Mouse (Mus musculus): ENCODE measurements around the gene Doc2a. TPM values are rescaled to one million over a fixed set of nuclear protein-coding genes. Genes with fewer than 3 reads are reported as not detected.

Doc2a gene
- polyA plus RNA-seq (2012; rRNA removed): not detected in 2 replicates

- no peak for DNase-seq (ENCODE audit: low spot score)
Measured at GRCm38 (mm10) chr7:126847116-126847420, at the start of gene Doc2a. Doc2a (plus strand) TSS chr7:126847416.

GRCm38 (mm10) chr7:126798127-126799049, 48.8 kb upstream of the Doc2a start:
- no peak for DNase-seq (ENCODE audit: low spot score)

GRCm38 (mm10) chr7:126799050-126799467, 48.2 kb upstream of the Doc2a start:
- peak; percentile 88 for DNase-seq (ENCODE audit: low spot score)

DNA sequence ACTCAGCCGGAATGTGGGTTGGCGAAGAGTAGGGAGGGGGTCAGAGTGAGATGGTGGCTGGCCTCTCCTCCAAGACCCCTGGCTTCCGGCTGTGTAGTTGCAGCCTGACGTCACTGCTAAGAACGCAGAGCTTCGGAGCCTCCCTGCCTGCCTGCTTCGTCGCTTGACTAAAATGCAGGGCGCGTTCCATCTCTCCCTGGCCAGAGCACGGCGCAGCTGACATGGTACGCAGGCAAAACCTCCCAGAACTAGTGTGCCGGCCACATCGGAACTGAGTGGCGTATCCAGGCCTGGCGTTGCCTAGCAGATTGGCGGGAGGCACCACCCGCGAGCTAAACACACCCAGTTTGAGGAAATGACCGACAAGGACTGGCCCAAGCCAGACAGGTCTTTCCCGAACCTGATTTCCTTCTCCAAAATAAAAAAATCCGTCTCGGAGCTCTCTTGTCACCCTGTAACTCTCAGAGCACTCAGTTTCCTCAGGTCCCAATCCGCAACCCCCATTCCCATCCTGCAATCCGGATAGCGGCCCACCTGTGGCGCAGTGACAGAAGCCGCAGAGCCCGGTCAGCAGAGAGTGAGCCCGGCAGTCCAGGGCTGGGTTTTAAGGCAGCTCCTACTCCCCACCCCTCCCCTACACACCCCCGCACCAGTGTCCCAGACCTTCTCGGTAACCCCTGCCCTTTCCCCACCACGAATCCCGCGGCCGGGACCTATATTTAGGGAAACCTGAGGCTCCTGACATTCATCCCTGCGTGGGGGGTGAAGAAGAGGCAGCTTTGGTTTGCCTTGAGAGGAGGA, 47.5 kb upstream of the Doc2a start:
- peak; percentile 80 for DNase-seq (ENCODE audit: low spot score)

DNA sequence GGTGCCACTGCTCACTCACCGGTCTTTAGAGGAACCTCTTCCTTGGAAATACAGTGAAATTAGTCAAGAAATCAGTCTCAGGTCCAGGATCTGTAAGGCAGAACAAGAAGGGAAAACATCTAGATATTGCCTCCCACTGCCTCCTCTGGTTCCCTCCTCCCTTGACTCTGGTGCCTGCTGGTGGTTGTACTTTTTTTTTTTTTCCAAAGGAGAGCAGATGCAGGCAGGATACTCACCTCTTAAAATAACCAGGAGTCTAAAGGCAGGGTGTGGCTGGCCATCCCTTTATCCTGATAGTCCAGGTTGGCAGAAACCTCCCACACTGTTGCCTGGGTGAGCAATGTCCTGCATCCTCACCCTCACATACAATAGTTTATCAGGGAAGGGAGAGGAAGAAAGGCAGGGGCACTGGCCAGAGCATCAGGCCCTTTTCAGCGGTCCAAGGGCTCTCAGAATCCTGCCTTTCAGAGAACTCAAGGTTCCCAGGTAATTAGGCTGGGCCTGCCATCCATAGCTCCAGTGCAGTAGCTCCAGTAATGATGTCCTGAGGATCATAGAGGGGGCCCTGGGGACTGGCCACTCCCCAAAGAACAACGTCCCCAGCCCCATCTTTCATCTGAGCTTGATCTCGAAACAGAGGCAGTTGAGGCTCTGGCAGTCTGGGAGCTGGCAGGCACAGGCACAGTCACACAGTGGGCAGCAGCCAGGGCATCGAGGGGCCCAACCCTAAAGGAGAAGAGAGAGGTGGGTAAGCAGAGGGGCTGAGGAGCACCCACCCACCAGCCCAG, 46.8 kb upstream of the Doc2a start:
- no peak for DNase-seq (ENCODE audit: low spot score)

- no peak for DNase-seq (ENCODE audit: low spot score)
Measured at GRCm38 (mm10) chr7:126801057-126801422, 46.2 kb upstream of the Doc2a start.

DNA sequence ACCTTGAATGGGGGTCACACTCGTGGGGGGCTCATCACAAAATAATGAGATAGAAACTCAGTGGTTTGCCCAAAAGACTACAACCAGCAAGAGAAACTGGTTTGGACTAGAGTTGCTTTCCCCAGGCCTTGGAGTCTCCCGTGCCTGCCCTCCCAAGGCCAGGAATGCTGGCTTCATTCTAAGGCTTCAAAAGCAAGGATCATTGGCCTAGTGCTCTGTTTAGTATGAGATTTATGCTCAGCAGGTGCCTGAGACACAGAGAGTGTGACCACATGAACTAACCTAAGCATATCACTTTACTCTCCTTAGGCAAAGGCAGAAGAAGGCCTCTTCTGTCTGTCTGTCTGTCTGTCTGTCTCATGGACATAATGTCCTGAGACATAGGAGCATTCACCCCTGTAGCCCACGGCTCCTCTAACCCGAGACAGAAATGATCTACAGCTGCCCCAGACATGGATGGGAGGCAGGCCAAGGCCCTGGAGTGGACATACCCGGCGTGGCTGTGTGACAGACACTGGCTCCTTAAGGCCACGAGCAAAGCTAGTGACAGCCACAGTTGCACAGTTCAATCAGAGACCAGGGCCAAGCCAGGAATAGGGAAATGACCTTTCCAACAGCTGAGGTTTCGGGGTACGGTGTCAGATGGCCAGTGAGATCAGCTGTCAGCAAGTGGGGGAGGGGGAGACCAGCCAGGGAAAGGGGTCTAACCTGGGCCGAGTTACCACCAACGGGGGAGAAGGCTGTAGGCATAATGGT, 44.9 kb upstream of the Doc2a start:
- DNase-seq (ENCODE audit: low spot score): no peak

- DNase-seq (ENCODE audit: low spot score): no peak
Measured at GRCm38 (mm10) chr7:126803181-126803580, 44.0 kb upstream of the Doc2a start.

DNA sequence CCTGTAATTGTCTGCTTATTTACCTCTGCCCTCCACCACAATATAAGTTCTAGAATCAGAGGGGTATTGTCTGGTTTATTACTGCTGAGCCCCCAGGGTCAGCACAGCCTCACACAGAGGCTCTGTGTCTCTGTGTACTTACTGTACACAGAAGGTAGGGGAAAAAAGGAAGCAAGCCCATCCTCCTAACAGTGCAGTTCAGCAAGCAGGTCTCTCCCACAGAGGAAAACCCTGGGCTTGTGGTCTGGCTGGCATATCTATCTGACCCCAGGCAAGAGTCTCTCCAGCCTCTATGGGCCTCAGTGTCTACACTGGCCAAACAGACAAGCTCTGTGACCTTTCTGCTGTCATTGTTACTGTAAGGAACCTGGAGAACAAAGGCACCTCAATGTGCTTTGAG, 43.5 kb upstream of the Doc2a start:
- DNase-seq (ENCODE audit: low spot score): no peak

GRCm38 (mm10) chr7:126806956-126807355, 40.3 kb upstream of the Doc2a start:
- DNase-seq (ENCODE audit: low spot score): no peak

- no peak for DNase-seq (ENCODE audit: low spot score)
Measured at GRCm38 (mm10) chr7:126807405-126807804, 39.8 kb upstream of the Doc2a start.

- DNase-seq (ENCODE audit: low spot score): peak; percentile 67
Measured at GRCm38 (mm10) chr7:126808703-126809455, 38.3 kb upstream of the Doc2a start.

DNA sequence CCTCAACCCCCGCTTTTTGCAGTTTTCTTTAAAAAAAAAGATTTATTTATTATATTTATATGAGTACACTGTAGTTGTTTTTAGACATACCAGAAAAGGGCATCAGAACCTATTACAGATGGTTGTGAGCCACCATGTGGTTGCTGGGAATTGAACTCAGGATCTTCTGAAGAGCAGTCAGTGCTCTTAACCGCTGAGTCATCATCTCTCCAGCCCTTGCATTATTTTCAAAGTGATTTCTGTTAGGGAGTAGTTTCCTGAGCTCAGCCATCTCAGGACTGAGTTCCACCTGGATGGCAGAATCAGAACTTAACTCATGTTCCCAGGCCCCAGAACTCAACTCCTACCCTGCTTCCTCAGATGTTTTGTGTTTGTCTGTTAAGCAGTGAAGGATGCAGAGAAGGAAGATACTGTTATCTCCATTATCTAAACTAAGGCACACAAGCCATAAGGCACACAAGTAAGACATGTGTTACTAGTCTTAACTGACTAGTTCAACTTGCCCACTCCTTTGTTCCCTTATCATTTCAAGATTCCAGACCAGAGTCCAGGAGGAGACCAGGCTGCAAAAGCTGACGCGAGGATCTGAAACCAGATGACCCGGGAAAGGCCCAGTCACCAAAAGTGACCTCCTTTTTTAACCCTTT, 37.4 kb upstream of the Doc2a start:
- no peak for DNase-seq (ENCODE audit: low spot score)

DNA sequence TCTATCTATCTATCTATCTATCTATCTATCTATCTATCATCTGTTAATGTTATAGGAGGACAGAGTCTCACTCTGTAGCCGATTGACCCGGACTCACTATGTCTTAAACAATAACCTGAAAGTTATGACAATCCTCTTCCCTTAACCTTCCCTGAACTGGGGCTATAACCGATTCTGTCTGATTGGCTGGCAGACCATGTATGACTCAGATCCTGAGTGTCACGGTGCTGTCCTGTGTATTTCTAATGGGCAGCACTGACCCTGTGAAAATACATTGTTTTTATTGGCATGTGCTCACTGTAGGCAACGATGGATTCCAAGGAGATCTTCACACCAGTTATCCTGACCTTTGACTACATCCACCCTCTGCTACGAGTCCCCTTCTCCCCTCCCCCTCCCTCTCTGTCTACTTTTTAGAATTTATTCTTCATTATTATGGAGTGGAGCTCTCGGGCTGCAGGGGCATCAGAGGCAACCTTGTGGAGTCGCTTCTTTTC, 31.4 kb upstream of the Doc2a start:
- no peak for DNase-seq (ENCODE audit: low spot score)

DNA sequence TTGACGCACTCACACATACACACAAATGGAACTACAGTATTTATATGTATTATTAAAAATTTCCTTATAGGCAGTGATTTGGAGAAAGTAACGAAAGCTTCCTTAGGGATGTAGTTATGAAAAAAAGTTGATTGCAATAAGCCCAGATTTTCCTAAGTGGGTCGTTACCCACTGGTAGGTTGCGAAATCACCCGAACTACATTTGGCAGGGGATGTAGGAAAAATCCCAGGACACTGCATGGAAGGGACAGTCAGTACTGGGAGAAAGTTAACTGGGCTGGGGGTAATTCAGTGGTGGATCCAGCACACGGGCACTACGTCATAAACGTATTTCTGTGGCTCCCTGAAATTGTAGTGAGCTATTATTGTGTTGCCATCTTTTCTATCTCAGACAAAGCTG, 30.7 kb upstream of the Doc2a start:
- no peak for DNase-seq (ENCODE audit: low spot score)

- no peak for DNase-seq (ENCODE audit: low spot score)
Measured at GRCm38 (mm10) chr7:126817595-126817994, 29.6 kb upstream of the Doc2a start.

GRCm38 (mm10) chr7:126818818-126819217, 28.4 kb upstream of the Doc2a start:
- DNase-seq (ENCODE audit: low spot score): no peak

DNA sequence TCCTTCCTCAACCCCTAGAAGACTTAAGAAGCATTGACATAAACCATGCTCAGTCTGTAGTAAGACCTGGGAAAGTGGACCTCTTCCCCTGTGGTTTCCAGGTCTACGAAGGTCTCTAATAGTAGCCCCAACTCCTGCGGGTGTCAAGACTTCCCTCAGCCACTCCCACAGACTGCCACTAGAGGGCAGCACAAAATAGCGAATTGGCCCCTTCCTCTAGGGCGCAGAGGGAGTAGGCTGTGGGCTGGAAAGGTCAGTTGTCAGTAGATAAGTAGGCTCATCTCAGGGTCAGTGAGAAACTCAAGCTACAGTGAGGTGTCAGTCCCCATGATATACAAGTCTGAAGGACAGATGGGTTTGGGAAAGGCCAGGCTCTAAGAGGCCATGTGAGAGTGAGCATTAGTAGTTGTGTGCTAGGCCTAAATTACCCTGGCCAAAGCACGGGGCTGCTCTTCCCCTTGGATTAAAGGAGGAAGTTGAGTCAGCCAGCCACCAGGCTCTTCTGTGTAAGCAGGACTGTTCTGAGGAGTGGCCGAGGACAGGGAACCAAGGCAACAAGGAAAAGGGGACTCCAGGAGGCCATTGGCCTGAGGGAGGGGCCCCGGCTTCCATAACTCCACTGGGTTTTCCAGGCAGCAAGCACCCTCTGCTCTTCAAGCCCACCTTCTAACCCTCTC, 25.2 kb upstream of the Doc2a start:
- peak; percentile 54 for DNase-seq (ENCODE audit: low spot score)

- no peak for DNase-seq (ENCODE audit: low spot score)
Measured at GRCm38 (mm10) chr7:126822741-126823140, 24.5 kb upstream of the Doc2a start.

All from urinary bladder, adult 2 months (tissue).